Mouse (Mus musculus) liver, embryonic 12.5 days (tissue): ENCODE data around the gene Gm7694. TPM values are rescaled to one million over a fixed set of nuclear protein-coding genes. Genes with fewer than 3 reads are reported as not detected.

Source experiments
- ATAC-seq: fragments of 200-750 bp; cut with Nextera tagmentation; 2 replicates; pipeline ENCODE4 v1.8.0; 2017; ENCODE audit warnings: moderate number of reproducible peaks, mild to moderate bottlenecking, moderate library complexity
- H3K27ac ChIP-seq: fragments of 300-500 bp; sonication (generic); 2 replicates; pipeline ENCODE4 v1.5.1; 2016; ENCODE audit warnings: mild to moderate bottlenecking
- H3K27me3 ChIP-seq: fragments of 300-500 bp; sonication (generic); replicated peaks from 2 replicates; pipeline ENCODE4 v1.6.1; 2016; ENCODE audit warnings: mild to moderate bottlenecking, moderate library complexity
- H3K36me3 ChIP-seq: fragments of 300-500 bp; sonication (generic); 2 replicates; pipeline ENCODE4 v1.6.1; 2016; ENCODE audit warnings: mild to moderate bottlenecking, moderate library complexity
- H3K4me1 ChIP-seq: fragments of 300-500 bp; sonication (generic); 2 replicates; pipeline ENCODE4 v1.6.1; 2016
- H3K4me2 ChIP-seq: fragments of 300-500 bp; sonication (generic); 2 replicates; pipeline ENCODE4 v1.6.1; 2016; ENCODE audit warnings: mild to moderate bottlenecking, moderate library complexity
- H3K4me3 ChIP-seq: fragments of 300-500 bp; sonication (generic); 2 replicates; pipeline ENCODE4 v1.5.1; 2016; ENCODE audit warnings: mild to moderate bottlenecking, moderate library complexity
- H3K9ac ChIP-seq: fragments of 300-500 bp; sonication (generic); 2 replicates; pipeline ENCODE4 v1.6.1; 2016; ENCODE audit warnings: mild to moderate bottlenecking, moderate library complexity
- H3K9me3 ChIP-seq: fragments of 300-500 bp; sonication (generic); replicated peaks from 2 replicates; pipeline ENCODE4 v1.6.1; 2016; ENCODE audit warnings: mild to moderate bottlenecking, moderate library complexity
- WGBS: fragments of 180-500 bp; shearing (Covaris S2); methylation state at CpG from one replicate; pipeline ENCODE4 v1.1.7; 2016; ENCODE audit not compliant: insufficient replicate concordance; 5-methylcytosine and 5-hydroxymethylcytosine counted together
- polyA plus RNA-seq: library from polyadenylated mRNA; unstranded; fragments of >200 nt; fragmentation: Nextera tagmentation; extraction: Ambion mirVana; gene quantifications from 2 replicates; pipeline ENCODE4 v1.2.1, GENCODE M21; 2016

The Gm7694 gene
- 1.9 and 2.3 TPM in 2 replicates for polyA plus RNA-seq

DNA sequence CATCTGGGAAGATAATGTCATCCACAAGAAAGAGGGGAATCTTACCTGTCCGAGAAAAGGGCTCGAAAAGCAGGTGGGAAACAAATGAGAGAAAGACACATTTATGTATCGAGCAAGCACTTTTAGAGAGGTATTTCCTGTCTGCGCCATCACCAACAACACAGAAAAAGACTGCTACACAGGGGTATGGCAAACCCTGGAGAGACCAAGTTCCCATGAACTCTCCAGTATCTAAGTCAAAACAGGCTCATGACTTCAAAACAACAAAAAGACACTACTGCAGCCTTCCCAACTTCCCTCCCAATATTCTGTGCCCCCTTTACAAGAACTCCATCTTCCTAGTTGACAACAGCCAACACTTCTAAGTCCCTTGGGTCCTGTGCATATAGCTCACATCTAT is at the start of gene Gm7694:
TSS of gene Gm7694 (minus strand) at position 101 of the 400 bp plus-strand sequence.
- Histone ChIP-seq H3K27ac (no peak within 1 kb of the TSS), H3K9me3 (no peaks in the 10 kb centered on the region), H3K4me2 (no peak within 1 kb of the TSS), H3K36me3 (no peaks in the 10 kb centered on the region), H3K27me3 (no peaks in the 10 kb centered on the region), H3K4me1 (no peaks in the 10 kb centered on the region), H3K9ac (no peak within 1 kb of the TSS), H3K4me3 (no peak within 1 kb of the TSS)
- no peak for ATAC-seq
- WGBS: 77% methylated on average over 4 of the region's 4 CpGs

DNA sequence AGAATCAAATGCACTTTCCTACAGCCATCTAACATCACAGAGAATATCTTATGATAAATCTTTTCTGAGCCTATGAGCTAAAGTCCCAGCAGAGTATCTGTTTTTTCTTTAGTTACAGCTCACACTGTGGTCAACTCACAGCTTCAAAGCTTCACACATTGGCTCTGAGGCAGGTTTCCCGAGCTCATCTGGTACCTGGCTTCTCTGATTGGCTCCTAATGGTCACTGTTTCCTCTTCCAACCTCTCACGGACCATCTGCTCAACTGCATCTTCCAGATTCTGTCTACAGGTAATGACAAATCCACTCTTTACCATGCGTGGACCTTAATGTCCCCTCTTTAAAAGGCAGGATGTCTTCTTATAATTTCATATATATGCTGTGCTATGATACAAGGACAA is 47.2 kb upstream of the Gm7694 start:
- H3K27ac ChIP-seq: no peak overlapping the region
- no peak overlapping the region for H3K4me2 ChIP-seq
- no peaks in the 10 kb centered on the region for H3K4me1 ChIP-seq
- H3K27me3 ChIP-seq: no peaks in the 10 kb centered on the region
- H3K9me3 ChIP-seq: no peaks in the 10 kb centered on the region
- no peak for ATAC-seq
- no peak overlapping the region for H3K4me3 ChIP-seq
- no peak overlapping the region for H3K9ac ChIP-seq
- no peaks in the 10 kb centered on the region for H3K36me3 ChIP-seq
- 44% methylated on average over 3 of the region's 3 CpGs for WGBS

DNA sequence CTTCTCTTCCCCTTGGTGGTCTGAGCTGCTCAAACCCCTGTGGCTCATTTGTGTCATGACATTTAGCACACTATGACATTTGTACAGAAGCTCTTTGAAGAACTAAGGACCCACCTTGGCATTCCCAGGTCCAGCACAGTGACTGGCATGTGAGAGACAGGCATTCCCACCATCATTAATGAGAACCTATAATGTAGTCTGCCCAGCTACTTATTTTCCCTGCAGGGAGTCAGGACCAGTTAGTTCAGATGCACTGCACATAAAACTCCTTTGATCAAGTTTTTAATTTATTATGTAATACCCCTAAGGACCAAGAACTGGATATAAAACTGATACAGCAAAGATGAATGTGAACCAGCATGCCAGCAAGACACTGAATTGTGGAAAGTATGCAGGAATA is 44.9 kb upstream of the Gm7694 start:
- Histone ChIP-seq H3K4me2 (no peak overlapping the region), H3K4me3 (no peak overlapping the region), H3K27me3 (no peaks in the 10 kb centered on the region), H3K36me3 (no peaks in the 10 kb centered on the region), H3K4me1 (no peaks in the 10 kb centered on the region), H3K9ac (no peak overlapping the region), H3K9me3 (no peaks in the 10 kb centered on the region), H3K27ac (no peak overlapping the region)
- ATAC-seq: no peak

DNA sequence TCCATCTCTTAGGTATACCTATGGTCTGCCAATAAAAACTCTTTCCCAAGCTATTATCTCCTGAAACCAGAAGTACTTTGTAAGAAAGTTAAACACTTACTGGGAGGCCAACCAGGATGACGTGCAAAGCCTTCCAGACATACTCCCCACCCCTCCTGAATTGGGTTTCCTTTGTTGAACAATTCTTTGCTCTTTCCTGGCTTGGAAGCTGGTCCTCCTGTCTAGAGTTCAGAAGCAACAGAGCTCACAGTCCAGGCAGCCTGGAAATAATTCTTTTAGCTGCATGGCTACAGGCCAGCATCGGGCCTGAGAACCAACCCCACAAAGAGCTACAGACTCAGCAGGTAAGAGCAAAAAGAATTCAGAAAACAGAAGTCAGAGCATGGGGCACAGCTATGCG is 40.1 kb upstream of the Gm7694 start:
- no peak overlapping the region for H3K27ac ChIP-seq
- no peak overlapping the region for H3K9ac ChIP-seq
- 56% methylated on average over 3 of the region's 3 CpGs for WGBS
- no peaks in the 10 kb centered on the region for H3K36me3 ChIP-seq
- H3K4me2 ChIP-seq: no peak overlapping the region
- H3K27me3 ChIP-seq: no peaks in the 10 kb centered on the region
- H3K4me3 ChIP-seq: no peak overlapping the region
- H3K4me1 ChIP-seq: no peaks in the 10 kb centered on the region
- no peaks in the 10 kb centered on the region for H3K9me3 ChIP-seq
- ATAC-seq: no peak

DNA sequence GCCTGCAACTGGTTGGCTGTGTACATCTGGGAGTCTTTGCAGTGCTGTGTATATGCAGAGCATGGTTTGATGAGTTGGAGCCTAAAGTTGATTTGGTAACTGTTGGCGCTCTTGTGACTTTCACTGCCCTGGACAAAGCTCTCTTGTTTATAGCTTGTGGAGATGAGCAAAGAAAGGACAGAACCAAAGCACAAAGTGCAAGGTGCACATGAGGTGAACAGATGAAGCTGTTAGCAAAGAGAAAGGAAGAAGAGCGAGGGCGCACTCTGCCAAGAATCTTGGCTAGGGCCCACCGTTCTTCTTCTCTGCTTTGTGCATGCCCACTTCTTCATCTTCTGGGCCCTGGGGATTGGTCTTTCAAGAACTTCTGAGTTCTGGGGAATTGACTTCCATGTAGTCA is 37.8 kb upstream of the Gm7694 start:
- ATAC-seq: no peak
- 88% methylated on average over 4 of the region's 4 CpGs for WGBS

DNA sequence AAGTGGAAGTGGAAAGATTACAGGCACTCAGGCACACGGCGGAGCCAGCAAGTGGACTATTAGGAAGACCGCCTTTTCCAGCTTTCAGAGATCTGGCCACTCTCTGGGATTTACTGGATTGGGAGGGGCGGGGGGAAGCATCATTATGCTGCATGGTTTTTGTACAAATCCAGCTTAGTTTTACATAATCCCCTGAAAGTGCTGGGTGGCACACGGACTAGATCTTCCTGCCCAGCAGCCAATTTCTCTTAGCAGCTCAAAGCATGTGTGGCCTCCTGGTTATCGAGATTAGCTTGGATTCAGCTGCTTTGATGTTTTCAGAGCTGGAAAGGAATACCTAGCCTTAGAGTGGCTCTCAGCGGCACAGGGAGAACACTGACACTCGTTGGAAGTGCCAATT is 36.9 kb upstream of the Gm7694 start:
- H3K9me3 ChIP-seq: no peaks in the 10 kb centered on the region
- no peak overlapping the region for H3K4me2 ChIP-seq
- 67% methylated on average over 8 of the region's 8 CpGs for WGBS
- no peak overlapping the region for H3K4me3 ChIP-seq
- no peaks in the 10 kb centered on the region for H3K4me1 ChIP-seq
- no peaks in the 10 kb centered on the region for H3K27me3 ChIP-seq
- no peak overlapping the region for H3K27ac ChIP-seq
- no peaks in the 10 kb centered on the region for H3K36me3 ChIP-seq
- ATAC-seq: no peak
- H3K9ac ChIP-seq: no peak overlapping the region

More for the DNA sequence above, 37.8 kb upstream of the Gm7694 start:
- no peaks in the 10 kb centered on the region for H3K4me1 ChIP-seq
- H3K4me3 ChIP-seq: no peak overlapping the region
- no peak overlapping the region for H3K27ac ChIP-seq
- no peaks in the 10 kb centered on the region for H3K36me3 ChIP-seq
- no peak overlapping the region for H3K9ac ChIP-seq
- no peaks in the 10 kb centered on the region for H3K27me3 ChIP-seq
- H3K9me3 ChIP-seq: no peaks in the 10 kb centered on the region
- no peak overlapping the region for H3K4me2 ChIP-seq

DNA sequence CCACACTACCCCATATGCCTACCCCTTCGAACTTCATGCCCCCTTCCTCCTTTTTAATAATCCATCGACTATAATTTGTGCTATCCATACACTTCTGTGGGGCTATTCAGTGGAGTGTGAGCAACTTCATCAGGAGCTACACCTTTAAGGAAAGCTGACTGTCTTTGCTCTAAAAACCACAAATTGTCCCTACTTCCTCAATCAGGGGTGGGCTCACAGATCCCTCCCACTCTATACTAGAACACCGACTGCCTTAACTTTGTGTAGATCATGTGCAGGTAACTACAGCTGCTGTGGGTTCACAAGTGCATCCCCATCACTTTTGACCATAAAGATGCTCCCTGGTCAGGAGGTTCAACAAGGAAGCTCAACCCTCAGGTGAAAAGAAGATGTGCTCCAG is 33.8 kb upstream of the Gm7694 start:
- H3K27ac ChIP-seq: no peak overlapping the region
- H3K4me2 ChIP-seq: no peak overlapping the region
- H3K4me1 ChIP-seq: no peaks in the 10 kb centered on the region
- ATAC-seq: no peak
- WGBS: 45% methylated on average over 3 of the region's 3 CpGs
- H3K9me3 ChIP-seq: no peaks in the 10 kb centered on the region
- H3K4me3 ChIP-seq: no peak overlapping the region
- H3K36me3 ChIP-seq: no peaks in the 10 kb centered on the region
- no peaks in the 10 kb centered on the region for H3K27me3 ChIP-seq
- H3K9ac ChIP-seq: no peak overlapping the region

DNA sequence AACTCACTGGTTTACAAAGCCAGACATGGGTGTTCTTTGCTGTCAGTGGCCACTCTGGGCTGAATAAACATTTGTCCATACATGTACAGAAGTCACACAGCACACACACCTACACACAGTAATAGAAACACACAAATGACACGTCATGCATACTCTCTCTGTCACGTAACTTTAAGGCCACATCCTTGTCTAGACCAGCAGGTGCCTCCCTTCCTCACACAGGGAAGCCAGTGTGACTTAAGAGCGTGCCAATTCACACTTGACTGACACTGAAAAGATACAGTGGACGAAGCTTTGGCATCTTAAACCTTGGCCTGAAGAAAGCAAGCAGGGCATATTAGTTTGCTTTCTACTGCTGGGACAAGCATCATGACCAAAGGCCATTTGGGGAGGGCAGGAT is 26.6 kb upstream of the Gm7694 start:
- Histone ChIP-seq H3K4me3 (no peak overlapping the region), H3K36me3 (no peaks in the 10 kb centered on the region; the same call in 1 of the 2 replicates), H3K4me2 (no peak overlapping the region), H3K27me3 (no peaks in the 10 kb centered on the region; the same call in 1 of the 2 replicates), H3K9ac (no peak overlapping the region), H3K27ac (no peak overlapping the region), H3K9me3 (no peaks in the 10 kb centered on the region), H3K4me1 (no peaks in the 10 kb centered on the region)
- no peak for ATAC-seq
- WGBS: 59% methylated on average over 4 of the region's 4 CpGs

DNA sequence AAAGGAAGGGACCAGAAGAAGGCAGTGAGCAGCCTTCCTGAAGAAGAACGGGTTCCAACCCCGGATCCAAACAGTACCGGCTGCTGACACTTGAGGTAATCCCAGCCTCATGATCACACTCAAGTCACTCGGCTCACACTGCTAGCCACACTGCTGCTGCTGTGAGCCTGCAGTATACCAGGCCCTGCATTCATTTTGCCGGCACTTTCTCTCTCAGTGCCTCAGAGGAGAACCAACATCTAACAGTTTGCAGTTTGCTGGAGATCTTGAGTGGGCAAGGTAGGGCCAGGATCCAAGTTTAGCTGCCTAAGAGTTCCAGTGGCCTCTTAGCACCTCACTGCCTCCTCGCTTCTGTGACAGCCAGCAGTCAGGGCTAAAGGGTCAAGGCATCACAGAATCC is 25.8 kb upstream of the Gm7694 start:
- H3K9me3 ChIP-seq: no peaks in the 10 kb centered on the region
- no peaks in the 10 kb centered on the region; the same call in 1 of the 2 replicates for H3K36me3 ChIP-seq
- H3K9ac ChIP-seq: no peak overlapping the region
- no peaks in the 10 kb centered on the region for H3K4me1 ChIP-seq
- H3K4me2 ChIP-seq: no peak overlapping the region
- H3K27me3 ChIP-seq: no peaks in the 10 kb centered on the region; the same call in 1 of the 2 replicates
- no peak overlapping the region for H3K4me3 ChIP-seq
- no peak for ATAC-seq
- 58% methylated on average over 6 of the region's 6 CpGs for WGBS
- H3K27ac ChIP-seq: no peak overlapping the region

DNA sequence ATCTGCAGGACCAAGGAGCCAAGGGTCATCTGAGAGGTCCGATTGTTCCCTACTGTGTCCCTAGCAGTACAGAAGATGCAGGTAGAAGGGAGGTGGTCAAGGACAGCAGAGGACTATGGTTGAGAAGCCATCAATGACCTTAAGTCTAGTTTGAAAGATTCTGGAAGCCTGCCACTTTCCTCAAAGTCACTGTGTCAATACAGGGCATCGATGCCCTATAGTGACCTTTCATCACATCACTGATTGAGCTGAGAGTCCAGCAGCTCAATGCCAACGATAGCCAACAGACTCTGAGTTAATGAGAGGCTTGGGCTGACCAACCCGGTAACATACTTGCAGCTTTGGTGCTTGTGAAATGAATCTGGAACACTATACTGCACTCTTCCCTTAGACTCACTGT is 19.1 kb upstream of the Gm7694 start:
- no peaks in the 10 kb centered on the region for H3K4me1 ChIP-seq
- 71% methylated on average over 4 of the region's 4 CpGs for WGBS
- H3K4me2 ChIP-seq: no peak overlapping the region
- H3K36me3 ChIP-seq: no peaks in the 10 kb centered on the region; the same call in 1 of the 2 replicates
- H3K9me3 ChIP-seq: no peaks in the 10 kb centered on the region
- no peak for ATAC-seq
- no peak overlapping the region for H3K4me3 ChIP-seq
- H3K9ac ChIP-seq: no peak overlapping the region
- no peaks in the 10 kb centered on the region for H3K27me3 ChIP-seq
- no peak overlapping the region for H3K27ac ChIP-seq

DNA sequence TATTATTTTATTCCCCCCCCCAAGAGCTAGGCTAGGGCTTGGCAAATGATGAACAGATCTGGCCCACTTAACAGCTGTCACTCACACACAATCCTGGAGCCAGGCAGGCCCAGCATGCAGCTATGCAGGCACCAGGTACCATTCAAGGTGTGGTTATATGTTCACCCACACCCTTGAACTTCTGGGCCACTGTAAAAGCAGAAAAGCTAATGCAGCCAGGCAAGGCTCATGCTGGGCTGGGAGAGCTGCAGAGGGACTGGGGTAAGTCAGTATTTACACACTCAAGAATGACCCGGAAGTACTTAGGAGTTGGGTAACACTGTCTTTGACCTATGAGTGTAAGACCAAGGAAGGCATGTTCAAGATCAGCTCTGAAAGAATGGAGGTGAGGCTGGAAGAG is 18.2 kb upstream of the Gm7694 start:
- H3K27ac ChIP-seq: no peak overlapping the region
- no peak overlapping the region for H3K4me3 ChIP-seq
- H3K9me3 ChIP-seq: no peaks in the 10 kb centered on the region
- no peaks in the 10 kb centered on the region; the same call in 1 of the 2 replicates for H3K36me3 ChIP-seq
- ATAC-seq: no peak
- H3K4me2 ChIP-seq: no peak overlapping the region
- 68% methylated on average over 1 of the region's 1 CpGs for WGBS
- H3K27me3 ChIP-seq: no peaks in the 10 kb centered on the region
- no peak overlapping the region for H3K9ac ChIP-seq
- no peaks in the 10 kb centered on the region for H3K4me1 ChIP-seq

DNA sequence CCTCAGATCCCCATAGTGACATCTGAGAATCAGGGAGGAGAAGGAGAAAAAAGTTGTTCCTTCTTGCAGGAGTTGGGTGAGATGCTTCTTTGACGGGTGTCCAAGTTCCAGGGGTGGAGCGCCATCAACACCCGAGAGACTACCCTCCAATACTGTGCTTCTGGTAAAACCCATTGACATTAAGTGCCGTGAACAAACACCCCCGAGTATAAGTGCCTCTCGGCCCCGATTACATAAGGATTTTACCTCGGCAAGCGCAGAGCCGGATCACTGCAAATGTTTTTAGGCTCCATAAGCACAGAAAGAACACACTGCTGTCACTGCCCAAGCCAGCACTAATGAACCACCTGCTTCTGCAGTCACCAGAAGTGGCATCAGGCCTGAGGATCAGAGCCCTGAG is 16.9 kb upstream of the Gm7694 start:
- Histone ChIP-seq H3K9ac (no peak overlapping the region), H3K36me3 (no peaks in the 10 kb centered on the region), H3K27me3 (no peaks in the 10 kb centered on the region), H3K4me3 (no peak overlapping the region), H3K4me2 (no peak overlapping the region), H3K27ac (no peak overlapping the region), H3K9me3 (no peaks in the 10 kb centered on the region), H3K4me1 (no peaks in the 10 kb centered on the region)
- no peak for ATAC-seq
- 78% methylated on average over 10 of the region's 10 CpGs for whole genome bisulfite sequencing

DNA sequence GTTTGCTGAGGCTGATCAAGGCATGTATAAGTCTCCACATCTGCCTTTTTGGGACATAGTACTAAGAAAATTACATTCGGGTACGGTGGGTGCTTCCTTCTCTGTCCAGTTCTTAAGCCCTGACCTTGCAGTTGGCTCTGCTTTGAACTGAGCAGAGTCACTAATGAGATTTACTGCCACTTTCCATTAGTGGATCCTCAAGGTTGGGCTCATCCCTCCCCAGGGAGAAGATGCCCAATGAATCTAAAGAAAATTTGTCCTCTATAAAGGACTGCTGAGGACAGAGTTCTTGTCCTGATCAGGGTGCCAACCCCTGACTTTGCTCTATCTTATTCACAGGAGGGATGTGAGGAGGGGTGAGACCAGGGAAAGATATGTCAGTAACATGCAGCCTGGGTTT is 15.9 kb upstream of the Gm7694 start:
- no peaks in the 10 kb centered on the region for H3K4me1 ChIP-seq
- H3K36me3 ChIP-seq: no peaks in the 10 kb centered on the region
- no peak overlapping the region for H3K9ac ChIP-seq
- no peak overlapping the region for H3K4me3 ChIP-seq
- 75% methylated on average over 2 of the region's 2 CpGs for WGBS
- H3K9me3 ChIP-seq: no peaks in the 10 kb centered on the region
- no peak overlapping the region for H3K4me2 ChIP-seq
- no peaks in the 10 kb centered on the region for H3K27me3 ChIP-seq
- no peak overlapping the region for H3K27ac ChIP-seq
- no peak for ATAC-seq
